Mouse (Mus musculus) kidney, adult 2 months (tissue): ENCODE results near the gene Tcl1b1. TPM values are rescaled to one million over a fixed set of nuclear protein-coding genes. Genes with fewer than 3 reads are reported as not detected.
"Not testable (repeated sequence)": the region's sequence is repeated elsewhere in the genome, so short reads cannot be mapped to it uniquely, and the experiment has no call there.

Experiments
- DNase-seq: peaks from one replicate; pipeline ENCODE4 v3.0.0; 2021
- H3K27ac ChIP-seq: fragments of 200-500 bp; 2 replicates; pipeline ENCODE4 v1.5.1; 2012; ENCODE audit warnings: low read depth, low read length, control low read depth, inconsistent platforms; ENCODE audit not compliant: insufficient read depth
- H3K27me3 ChIP-seq: fragments of 200-500 bp; replicated peaks from 2 replicates; pipeline ENCODE4 v1.6.1; 2012; ENCODE audit warnings: mild to moderate bottlenecking, moderate library complexity, low read length, inconsistent platforms; ENCODE audit not compliant: control insufficient read depth, insufficient read depth
- H3K36me3 ChIP-seq: fragments of 200-500 bp; 2 replicates; pipeline ENCODE4 v1.6.1; 2012; ENCODE audit warnings: mild to moderate bottlenecking, moderate library complexity, low read length, inconsistent platforms; ENCODE audit not compliant: control insufficient read depth, insufficient read depth
- H3K4me1 ChIP-seq: fragments of 200-500 bp; 2 replicates; pipeline ENCODE4 v1.6.1; 2011; ENCODE audit warnings: low read length; ENCODE audit not compliant: control insufficient read depth, insufficient read depth
- H3K4me3 ChIP-seq: fragments of 200-500 bp; 2 replicates; pipeline ENCODE4 v1.5.1; 2011; ENCODE audit warnings: mild to moderate bottlenecking, low read depth, low read length, control low read depth; ENCODE audit not compliant: insufficient read depth
- CTCF ChIP-seq: fragments of 200-500 bp; conservative IDR thresholded peaks from 2 replicates; pipeline ENCODE4 v1.5.1; 2011; ENCODE audit warnings: low read depth, mild to moderate bottlenecking, control low read depth, low read length, moderate library complexity, mixed read lengths; ENCODE audit not compliant: insufficient read depth, insufficient read length
- POLR2A ChIP-seq: fragments of 200-500 bp; IDR thresholded peaks from one replicate; pipeline ENCODE4 v1.6.1; 2011; ENCODE audit warnings: low read depth, low read length, control low read depth
- WGBS: fragments of 180-500 bp; shearing (Covaris S2); methylation state at CpG from one replicate; pipeline ENCODE4 v1.1.7; 2018; 5-methylcytosine and 5-hydroxymethylcytosine counted together
- polyA plus RNA-seq: library from polyadenylated mRNA; depleted of rRNA; stranded (reverse); fragments of >200 nt; gene quantifications from 2 replicates; pipeline ENCODE4 v1.2.3, GENCODE M21; 2012

Tcl1b1 gene
- polyA plus RNA-seq, 1 experiment, result not detected

DNA sequence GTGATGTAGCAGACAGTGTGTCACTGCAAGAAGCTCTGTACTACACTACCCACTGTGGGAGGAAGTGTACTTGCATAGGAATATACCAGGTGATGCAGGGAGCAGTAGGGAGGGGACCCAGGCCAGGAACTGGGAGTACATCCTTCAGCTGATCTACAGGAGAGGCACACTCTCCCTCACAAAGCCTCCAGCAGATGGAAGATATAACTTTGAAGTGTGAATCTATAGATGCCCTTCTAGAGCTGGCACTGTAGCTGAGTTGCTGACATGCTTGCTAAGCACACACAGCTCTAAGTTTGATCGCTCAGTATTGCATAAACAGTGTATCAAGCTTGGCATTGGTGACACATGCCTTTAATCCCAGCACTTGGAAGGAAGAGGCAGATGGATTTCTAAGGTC is 21.8 kb upstream of the Tcl1b1 start:
- 78% methylated on average over 1 of the region's 1 CpGs for WGBS
- H3K27ac ChIP-seq, H3K4me1 ChIP-seq, DNase-seq, H3K4me3 ChIP-seq, H3K27me3 ChIP-seq, H3K36me3 ChIP-seq: not testable (repeated sequence)

DNA sequence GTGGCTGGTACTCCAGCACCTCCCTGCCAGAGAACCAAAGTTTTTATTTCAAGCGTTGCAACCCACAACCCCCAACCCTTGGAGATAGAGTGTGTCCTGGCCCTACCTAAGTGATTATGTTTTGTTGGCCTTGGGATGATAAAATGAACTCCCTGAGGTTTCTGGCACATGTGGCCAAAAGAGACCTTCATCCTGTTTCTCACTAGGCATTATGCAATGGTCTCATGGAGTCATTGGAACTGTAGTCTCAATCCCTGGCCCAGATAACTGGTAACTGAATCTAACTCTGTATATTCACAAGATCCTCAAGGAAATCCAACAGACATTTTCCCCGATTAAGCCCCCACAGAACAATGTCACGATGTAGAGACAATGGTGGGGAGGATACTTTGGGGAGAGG is 16.4 kb upstream of the Tcl1b1 start:
- H3K27me3 ChIP-seq, result no peaks in the 10 kb centered on the region
- no peak overlapping the region for H3K27ac ChIP-seq
- no peaks in the 10 kb centered on the region for H3K4me1 ChIP-seq
- TF ChIP-seq CTCF (no peak), POLR2A (no peak)
- 91% methylated on average over 3 of the region's 3 CpGs for WGBS
- no peaks in the 10 kb centered on the region for H3K36me3 ChIP-seq
- DNase-seq, result no peak
- H3K4me3 ChIP-seq, result no peak overlapping the region

DNA sequence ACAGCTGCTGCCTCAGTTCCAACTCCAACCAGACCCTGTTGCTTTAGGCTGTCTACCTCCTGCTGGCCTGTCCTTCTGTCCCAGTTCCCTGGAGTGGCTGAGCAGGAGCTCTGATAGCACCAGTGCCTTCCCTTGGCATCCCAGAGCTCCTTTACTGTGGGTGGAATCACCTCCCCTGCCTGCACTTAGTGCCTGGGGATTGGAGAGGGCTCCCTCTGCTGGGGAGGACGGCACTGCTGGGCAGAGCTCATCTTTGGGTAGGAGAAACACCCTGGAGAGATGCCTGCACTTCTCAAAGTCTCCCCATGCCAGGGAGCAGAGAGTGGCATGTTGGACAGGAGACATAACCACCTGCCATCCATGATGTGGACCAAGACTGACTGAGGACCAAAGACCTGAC is 14.6 kb upstream of the Tcl1b1 start:
- not testable (repeated sequence) for H3K4me3 ChIP-seq, H3K36me3 ChIP-seq, H3K27ac ChIP-seq, DNase-seq, H3K27me3 ChIP-seq, H3K4me1 ChIP-seq
- WGBS, result 50% methylated on average over 1 of the region's 1 CpGs

- H3K27ac ChIP-seq, result no peak within 1 kb of the TSS
- WGBS, result 63% methylated on average over 3 of the region's 3 CpGs
These were observed 13.8 kb upstream of the Tcl1b1 start, which contains the start of gene Tcl1b2 for GRCm38 (mm10) chr12:105145714-105146113. Tcl1b2 (plus strand) TSS chr12:105146014.

GRCm38 (mm10) chr12:105155286-105155685 is 4.2 kb upstream of the Tcl1b1 start:
- H3K27ac ChIP-seq, H3K27me3 ChIP-seq, H3K4me1 ChIP-seq, H3K36me3 ChIP-seq, H3K4me3 ChIP-seq, DNase-seq: not testable (repeated sequence)
- WGBS, result 38% methylated on average over 4 of the region's 4 CpGs

More at GRCm38 (mm10) chr12:105145714-105146113, 13.8 kb upstream of the Tcl1b1 start, which contains the start of gene Tcl1b2:
- Histone ChIP-seq H3K36me3 (no peaks in the 10 kb centered on the region), H3K27me3 (no peaks in the 10 kb centered on the region), H3K4me1 (no peaks in the 10 kb centered on the region), H3K4me3 (no peak within 1 kb of the TSS)
- TF ChIP-seq CTCF, result no peak
- no peak for TF ChIP-seq POLR2A
- DNase-seq, result no peak

DNA sequence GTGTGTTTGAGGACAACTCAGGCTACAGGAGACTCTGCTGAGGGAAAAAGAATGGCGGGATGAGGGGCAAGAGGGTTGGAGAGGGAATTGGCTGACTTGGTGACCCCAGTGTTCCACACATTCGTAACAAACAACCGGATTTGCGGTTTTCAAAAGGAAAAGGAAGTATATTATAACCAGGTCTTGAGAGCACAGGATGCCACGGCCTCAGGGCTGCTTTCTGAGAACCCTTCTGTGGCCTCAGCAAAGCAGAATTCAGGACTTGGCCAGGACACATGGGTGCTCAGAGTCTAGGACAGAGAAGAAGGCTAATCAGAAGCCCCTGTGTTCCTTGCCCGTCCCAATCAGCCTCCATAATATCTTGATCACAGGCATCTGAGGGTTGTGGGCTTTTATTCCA is 648 bp upstream of the Tcl1b1 start:
- DNase-seq, result no peak
- Histone ChIP-seq H3K27me3 (no peaks in the 10 kb centered on the region), H3K4me1 (no peaks in the 10 kb centered on the region), H3K27ac (no peak overlapping the region), H3K4me3 (no peak overlapping the region), H3K36me3 (no peaks in the 10 kb centered on the region)
- TF ChIP-seq CTCF (no peak), POLR2A (no peak)
- WGBS, result 54% methylated on average over 6 of the region's 6 CpGs

- H3K27ac ChIP-seq, result no peak overlapping the region
- TF ChIP-seq POLR2A (no peak), CTCF (no peak)
- no peaks in the 10 kb centered on the region for H3K4me1 ChIP-seq
- H3K36me3 ChIP-seq, result no peaks in the 10 kb centered on the region
- no peak for DNase-seq
- H3K27me3 ChIP-seq, result no peaks in the 10 kb centered on the region
- no peak overlapping the region for H3K4me3 ChIP-seq
- WGBS, result 31% methylated on average over 3 of the region's 3 CpGs
These were observed 7.2 kb downstream of the Tcl1b1 start for GRCm38 (mm10) chr12:105166734-105167133.

- WGBS, result 85% methylated on average over 2 of the region's 2 CpGs
- Histone ChIP-seq H3K36me3 (no peaks in the 10 kb centered on the region), H3K4me3 (no peak overlapping the region), H3K27me3 (no peaks in the 10 kb centered on the region), H3K27ac (no peak overlapping the region), H3K4me1 (no peaks in the 10 kb centered on the region)
- DNase-seq, result no peak
- TF ChIP-seq POLR2A, result no peak
- TF ChIP-seq CTCF, result no peak
These were observed 13.9 kb downstream of the Tcl1b1 start for GRCm38 (mm10) chr12:105173366-105173765.

GRCm38 (mm10) chr12:105174318-105174717 is 14.8 kb downstream of the Tcl1b1 start:
- DNase-seq, result peak; percentile 57
- WGBS, result 40% methylated on average over 2 of the region's 2 CpGs
- not testable (repeated sequence) for H3K4me1 ChIP-seq, H3K27me3 ChIP-seq, H3K27ac ChIP-seq, H3K36me3 ChIP-seq, H3K4me3 ChIP-seq

GRCm38 (mm10) chr12:105176044-105176443 is 16.6 kb downstream of the Tcl1b1 start, which contains the start of gene Tcl1b5:
Tcl1b5 (plus strand) TSS chr12:105176344.
- H3K27me3 ChIP-seq, H3K27ac ChIP-seq, H3K36me3 ChIP-seq, H3K4me3 ChIP-seq, DNase-seq, H3K4me1 ChIP-seq: not testable (repeated sequence)
- 62% methylated on average over 3 of the region's 3 CpGs for WGBS

DNA sequence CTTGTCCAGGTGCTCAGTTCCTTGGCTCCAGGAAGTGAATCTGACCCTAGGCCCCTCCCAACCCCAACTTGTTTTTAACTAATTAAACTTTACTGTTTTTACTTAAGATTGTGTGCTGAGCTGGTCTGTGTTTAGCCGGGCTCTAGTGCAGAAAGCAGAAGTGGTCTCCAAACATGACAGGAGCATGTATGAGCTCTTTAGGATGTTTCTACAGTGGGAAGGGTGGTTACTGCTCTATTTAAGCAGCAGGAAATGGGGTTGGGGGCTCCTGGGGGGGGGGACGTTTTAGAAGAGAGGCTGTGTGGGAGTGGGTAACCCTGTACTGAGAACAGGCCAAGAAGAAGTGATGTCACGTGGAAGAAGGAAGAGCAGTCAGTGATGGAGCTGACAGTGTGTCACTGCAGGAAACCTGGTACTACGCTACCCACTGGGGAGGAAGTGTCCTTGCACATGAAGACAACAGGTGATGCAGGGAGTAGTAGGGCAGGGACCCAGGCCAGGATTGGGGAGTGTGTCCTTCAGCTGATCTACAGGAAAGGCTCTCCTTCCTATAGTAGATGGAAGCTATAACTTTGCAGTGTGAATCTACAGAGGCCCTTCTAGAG is 21.7 kb downstream of the Tcl1b1 start:
- H3K4me1 ChIP-seq, H3K27ac ChIP-seq, H3K4me3 ChIP-seq, H3K36me3 ChIP-seq, DNase-seq, H3K27me3 ChIP-seq: not testable (repeated sequence)
- 54% methylated on average over 4 of the region's 4 CpGs for WGBS
